Mouse (Mus musculus): ENCODE results near the gene Gm21312. TPM values are rescaled to one million over a fixed set of nuclear protein-coding genes. Genes with fewer than 3 reads are reported as not detected.
"Not testable (repeated sequence)": the region's sequence is repeated elsewhere in the genome, so short reads cannot be mapped to it uniquely, and the experiment has no call there.

The Gm21312 gene
- polyA plus RNA-seq (2016; fragmentation: Nextera tagmentation; extraction: Ambion mirVana): not detected in 2 replicates

DNA sequence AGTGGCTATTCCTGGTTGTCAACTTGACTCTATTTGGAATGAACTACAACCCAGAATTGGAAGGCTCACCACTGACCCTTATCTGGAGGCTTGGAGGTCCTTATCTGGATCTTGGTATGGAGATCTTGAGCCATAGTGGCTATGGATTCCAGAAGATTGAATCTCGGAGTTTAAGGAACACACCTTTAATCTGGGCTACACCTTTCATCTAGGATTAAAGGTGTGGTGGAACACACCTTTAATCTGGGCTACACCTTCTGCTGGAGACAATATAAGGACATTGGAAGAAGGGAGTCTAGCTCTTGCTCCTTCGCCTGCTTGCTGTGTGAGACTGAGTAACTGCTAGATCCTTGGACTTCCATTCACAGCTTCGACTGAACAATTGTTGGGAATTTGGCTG is at the start of gene Gm21312:
TSS of gene Gm21312 (plus strand) at position 301 of the 400 bp plus-strand sequence.
- not testable (repeated sequence) for ATAC-seq (ENCODE audit: low FRiP score); H3K27me3 ChIP-seq; H3K4me3 ChIP-seq (replicated peaks); H3K36me3 ChIP-seq (replicated peaks); H3K4me2 ChIP-seq; H3K27ac ChIP-seq; H3K4me1 ChIP-seq; H3K9me3 ChIP-seq; H3K9ac ChIP-seq
- WGBS: no CpG with 5 or more reads among the region's 3 CpGs

DNA sequence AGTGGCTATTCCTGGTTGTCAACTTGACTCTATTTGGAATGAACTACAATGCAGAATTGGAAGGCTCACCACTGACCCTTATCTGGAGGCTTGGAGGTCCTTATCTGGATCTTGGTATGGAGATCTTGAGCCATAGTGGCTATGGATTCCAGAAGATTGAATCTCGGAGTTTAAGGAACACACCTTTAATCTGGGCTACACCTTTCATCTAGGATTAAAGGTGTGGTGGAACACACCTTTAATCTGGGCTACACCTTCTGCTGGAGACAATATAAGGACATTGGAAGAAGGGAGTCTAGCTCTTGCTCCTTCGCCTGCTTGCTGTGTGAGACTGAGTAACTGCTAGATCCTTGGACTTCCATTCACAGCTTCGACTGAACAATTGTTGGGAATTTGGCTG is 34.1 kb upstream of the Gm21312 start, which contains the start of gene Gm21293:
TSS of gene Gm21293 (plus strand) at position 301 of the 400 bp plus-strand sequence.
- H3K27ac ChIP-seq; H3K27me3 ChIP-seq; H3K4me2 ChIP-seq; ATAC-seq (ENCODE audit: low FRiP score); H3K9me3 ChIP-seq; H3K4me3 ChIP-seq (replicated peaks); H3K9ac ChIP-seq; H3K4me1 ChIP-seq; H3K36me3 ChIP-seq (replicated peaks): not testable (repeated sequence)
- no CpG with 5 or more reads among the region's 3 CpGs for WGBS

DNA sequence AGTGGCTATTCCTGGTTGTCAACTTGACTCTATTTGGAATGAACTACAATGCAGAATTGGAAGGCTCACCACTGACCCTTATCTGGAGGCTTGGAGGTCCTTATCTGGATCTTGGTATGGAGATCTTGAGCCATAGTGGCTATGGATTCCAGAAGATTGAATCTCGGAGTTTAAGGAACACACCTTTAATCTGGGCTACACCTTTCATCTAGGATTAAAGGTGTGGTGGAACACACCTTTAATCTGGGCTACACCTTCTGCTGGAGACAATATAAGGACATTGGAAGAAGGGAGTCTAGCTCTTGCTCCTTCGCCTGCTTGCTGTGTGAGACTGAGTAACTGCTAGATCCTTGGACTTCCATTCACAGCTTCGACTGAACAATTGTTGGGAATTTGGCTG is 25.6 kb upstream of the Gm21312 start, which contains the start of gene Gm6763:
TSS of gene Gm6763 (plus strand) at position 301 of the 400 bp plus-strand sequence.
- not testable (repeated sequence) for H3K27ac ChIP-seq; H3K9ac ChIP-seq; H3K4me1 ChIP-seq; ATAC-seq (ENCODE audit: low FRiP score); H3K27me3 ChIP-seq; H3K9me3 ChIP-seq; H3K36me3 ChIP-seq (replicated peaks); H3K4me3 ChIP-seq (replicated peaks); H3K4me2 ChIP-seq
- no CpG with 5 or more reads among the region's 3 CpGs for WGBS

DNA sequence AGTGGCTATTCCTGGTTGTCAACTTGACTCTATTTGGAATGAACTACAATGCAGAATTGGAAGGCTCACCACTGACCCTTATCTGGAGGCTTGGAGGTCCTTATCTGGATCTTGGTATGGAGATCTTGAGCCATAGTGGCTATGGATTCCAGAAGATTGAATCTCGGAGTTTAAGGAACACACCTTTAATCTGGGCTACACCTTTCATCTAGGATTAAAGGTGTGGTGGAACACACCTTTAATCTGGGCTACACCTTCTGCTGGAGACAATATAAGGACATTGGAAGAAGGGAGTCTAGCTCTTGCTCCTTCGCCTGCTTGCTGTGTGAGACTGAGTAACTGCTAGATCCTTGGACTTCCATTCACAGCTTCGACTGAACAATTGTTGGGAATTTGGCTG is 17.1 kb upstream of the Gm21312 start, which contains the start of gene Gm8764:
TSS of gene Gm8764 (plus strand) at position 301 of the 400 bp plus-strand sequence.
- H3K9ac ChIP-seq; H3K27me3 ChIP-seq; H3K4me3 ChIP-seq (replicated peaks); H3K4me2 ChIP-seq; H3K27ac ChIP-seq; H3K36me3 ChIP-seq (replicated peaks); ATAC-seq (ENCODE audit: low FRiP score); H3K9me3 ChIP-seq; H3K4me1 ChIP-seq: not testable (repeated sequence)
- WGBS: no CpG with 5 or more reads among the region's 3 CpGs

DNA sequence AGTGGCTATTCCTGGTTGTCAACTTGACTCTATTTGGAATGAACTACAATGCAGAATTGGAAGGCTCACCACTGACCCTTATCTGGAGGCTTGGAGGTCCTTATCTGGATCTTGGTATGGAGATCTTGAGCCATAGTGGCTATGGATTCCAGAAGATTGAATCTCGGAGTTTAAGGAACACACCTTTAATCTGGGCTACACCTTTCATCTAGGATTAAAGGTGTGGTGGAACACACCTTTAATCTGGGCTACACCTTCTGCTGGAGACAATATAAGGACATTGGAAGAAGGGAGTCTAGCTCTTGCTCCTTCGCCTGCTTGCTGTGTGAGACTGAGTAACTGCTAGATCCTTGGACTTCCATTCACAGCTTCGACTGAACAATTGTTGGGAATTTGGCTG is 8.6 kb upstream of the Gm21312 start, which contains the start of gene Gm21304:
TSS of gene Gm21304 (plus strand) at position 301 of the 400 bp plus-strand sequence.
- not testable (repeated sequence) for H3K4me3 ChIP-seq (replicated peaks); H3K36me3 ChIP-seq (replicated peaks); ATAC-seq (ENCODE audit: low FRiP score); H3K9me3 ChIP-seq; H3K4me2 ChIP-seq; H3K9ac ChIP-seq; H3K27ac ChIP-seq; H3K27me3 ChIP-seq; H3K4me1 ChIP-seq
- no CpG with 5 or more reads among the region's 3 CpGs for WGBS

DNA sequence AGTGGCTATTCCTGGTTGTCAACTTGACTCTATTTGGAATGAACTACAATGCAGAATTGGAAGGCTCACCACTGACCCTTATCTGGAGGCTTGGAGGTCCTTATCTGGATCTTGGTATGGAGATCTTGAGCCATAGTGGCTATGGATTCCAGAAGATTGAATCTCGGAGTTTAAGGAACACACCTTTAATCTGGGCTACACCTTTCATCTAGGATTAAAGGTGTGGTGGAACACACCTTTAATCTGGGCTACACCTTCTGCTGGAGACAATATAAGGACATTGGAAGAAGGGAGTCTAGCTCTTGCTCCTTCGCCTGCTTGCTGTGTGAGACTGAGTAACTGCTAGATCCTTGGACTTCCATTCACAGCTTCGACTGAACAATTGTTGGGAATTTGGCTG is 8.4 kb downstream of the Gm21312 start, which contains the start of gene Gm20765:
TSS of gene Gm20765 (plus strand) at position 301 of the 400 bp plus-strand sequence.
- H3K9ac ChIP-seq; H3K27ac ChIP-seq; H3K27me3 ChIP-seq; H3K36me3 ChIP-seq (replicated peaks); H3K4me3 ChIP-seq (replicated peaks); H3K4me1 ChIP-seq; H3K4me2 ChIP-seq; ATAC-seq (ENCODE audit: low FRiP score); H3K9me3 ChIP-seq: not testable (repeated sequence)
- no CpG with 5 or more reads among the region's 3 CpGs for WGBS

DNA sequence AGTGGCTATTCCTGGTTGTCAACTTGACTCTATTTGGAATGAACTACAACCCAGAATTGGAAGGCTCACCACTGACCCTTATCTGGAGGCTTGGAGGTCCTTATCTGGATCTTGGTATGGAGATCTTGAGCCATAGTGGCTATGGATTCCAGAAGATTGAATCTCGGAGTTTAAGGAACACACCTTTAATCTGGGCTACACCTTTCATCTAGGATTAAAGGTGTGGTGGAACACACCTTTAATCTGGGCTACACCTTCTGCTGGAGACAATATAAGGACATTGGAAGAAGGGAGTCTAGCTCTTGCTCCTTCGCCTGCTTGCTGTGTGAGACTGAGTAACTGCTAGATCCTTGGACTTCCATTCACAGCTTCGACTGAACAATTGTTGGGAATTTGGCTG is 16.9 kb downstream of the Gm21312 start, which contains the start of gene Gm4340:
TSS of gene Gm4340 (plus strand) at position 301 of the 400 bp plus-strand sequence.
- not testable (repeated sequence) for H3K4me2 ChIP-seq; ATAC-seq (ENCODE audit: low FRiP score); H3K27ac ChIP-seq; H3K36me3 ChIP-seq (replicated peaks); H3K9me3 ChIP-seq; H3K4me3 ChIP-seq (replicated peaks); H3K27me3 ChIP-seq; H3K9ac ChIP-seq; H3K4me1 ChIP-seq
- WGBS: no CpG with 5 or more reads among the region's 3 CpGs

DNA sequence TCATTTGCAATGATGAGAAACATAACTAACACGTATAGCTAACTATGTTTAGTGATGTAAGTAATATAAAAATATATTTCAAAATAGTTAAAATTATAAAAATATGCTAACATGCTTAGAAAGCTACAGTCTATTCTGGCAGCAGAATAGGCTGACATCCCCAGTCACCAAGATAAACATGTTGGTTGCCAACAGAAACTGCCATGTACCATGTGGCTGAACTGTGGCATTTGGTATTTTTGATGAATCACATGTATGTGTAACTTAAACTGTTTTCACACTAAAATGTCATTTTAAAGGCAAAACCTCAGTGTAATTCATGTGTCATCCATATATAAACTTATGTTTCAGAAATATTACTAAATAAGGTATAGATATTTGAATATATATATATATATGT is 32.8 kb downstream of the Gm21312 start:
- H3K27ac ChIP-seq: no peak overlapping the region
- H3K27me3 ChIP-seq: no peaks in the 10 kb centered on the region
- no peak overlapping the region for H3K4me2 ChIP-seq
- H3K4me3 ChIP-seq (replicated peaks): no peak overlapping the region
- H3K9me3 ChIP-seq: no peaks in the 10 kb centered on the region
- ATAC-seq (ENCODE audit: low FRiP score): no peak
- H3K4me1 ChIP-seq: no peaks in the 10 kb centered on the region
- WGBS: 78% methylated on average over 1 of the region's 1 CpGs
- H3K36me3 ChIP-seq (replicated peaks): no peaks in the 10 kb centered on the region
- no peak overlapping the region for H3K9ac ChIP-seq

DNA sequence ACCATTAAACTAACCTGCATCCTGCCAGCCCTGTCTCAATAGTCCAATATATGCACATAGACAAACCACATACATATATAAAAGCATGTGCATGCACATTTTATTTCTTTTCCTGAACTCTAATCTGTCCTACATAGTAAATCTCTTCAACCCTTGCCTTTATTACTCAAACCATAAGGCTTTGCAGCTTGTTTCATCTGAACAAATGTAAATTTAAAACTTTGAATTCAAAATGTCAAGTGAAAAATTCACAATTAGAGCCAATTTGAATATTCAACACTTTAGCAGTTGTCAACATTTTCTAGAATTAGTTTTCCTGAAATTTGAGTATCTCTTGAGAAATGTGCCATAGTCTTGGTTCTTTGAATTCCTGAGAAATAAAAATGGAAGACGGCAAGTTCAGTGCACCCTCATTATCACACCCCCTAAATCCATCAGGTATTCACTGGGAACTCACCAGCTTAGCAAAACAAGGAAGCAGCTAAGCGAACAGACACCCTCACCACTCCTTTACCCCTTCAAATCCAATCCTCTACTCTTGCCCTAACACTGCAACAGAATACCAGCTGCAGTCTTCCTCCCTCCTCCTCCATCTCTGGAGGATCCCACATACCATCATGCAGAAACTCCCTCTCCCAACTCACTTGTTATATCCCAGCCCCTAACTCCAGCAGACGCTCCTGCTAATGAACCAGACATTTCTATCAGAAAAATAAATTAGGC is 33.6 kb downstream of the Gm21312 start:
- WGBS: 74% methylated on average over 3 of the region's 3 CpGs
- no peak overlapping the region for H3K9ac ChIP-seq

DNA sequence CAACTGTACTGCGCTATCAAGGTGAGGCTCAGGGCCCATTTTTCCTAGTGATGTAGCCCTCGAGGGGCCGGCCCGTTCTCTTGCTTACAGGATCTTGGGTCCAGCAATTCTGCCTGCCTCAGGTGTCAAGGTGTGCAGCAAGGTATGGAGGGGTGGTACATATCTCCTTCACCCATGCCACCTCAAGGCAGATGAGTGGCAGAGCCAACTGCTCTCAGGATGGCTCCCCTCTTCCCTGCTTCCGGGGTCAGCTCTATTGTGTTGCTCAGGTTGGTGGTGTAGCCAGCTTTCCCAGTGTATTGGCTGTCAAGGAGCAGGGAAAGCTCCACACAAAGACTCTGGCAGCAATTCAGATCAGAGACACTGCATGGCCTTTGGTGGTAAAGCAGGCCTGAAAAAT is 37.7 kb downstream of the Gm21312 start:
- no peak overlapping the region for H3K9ac ChIP-seq
- H3K27me3 ChIP-seq: no peaks in the 10 kb centered on the region
- no peak for ATAC-seq (ENCODE audit: low FRiP score)
- no peaks in the 10 kb centered on the region for H3K9me3 ChIP-seq
- no peaks in the 10 kb centered on the region for H3K4me1 ChIP-seq
- H3K4me3 ChIP-seq (replicated peaks): no peak overlapping the region
- WGBS: 91% methylated on average over 5 of the region's 5 CpGs
- no peak overlapping the region for H3K4me2 ChIP-seq
- H3K36me3 ChIP-seq (replicated peaks): no peaks in the 10 kb centered on the region
- H3K27ac ChIP-seq: no peak overlapping the region

More for the DNA sequence above, 33.6 kb downstream of the Gm21312 start:
- no peak overlapping the region for H3K4me3 ChIP-seq (replicated peaks)
- H3K9me3 ChIP-seq: no peaks in the 10 kb centered on the region
- H3K4me1 ChIP-seq: no peaks in the 10 kb centered on the region
- no peaks in the 10 kb centered on the region for H3K27me3 ChIP-seq
- H3K36me3 ChIP-seq (replicated peaks): no peaks in the 10 kb centered on the region
- no peak overlapping the region for H3K27ac ChIP-seq
- H3K4me2 ChIP-seq: no peak overlapping the region
- ATAC-seq (ENCODE audit: low FRiP score): no peak

DNA sequence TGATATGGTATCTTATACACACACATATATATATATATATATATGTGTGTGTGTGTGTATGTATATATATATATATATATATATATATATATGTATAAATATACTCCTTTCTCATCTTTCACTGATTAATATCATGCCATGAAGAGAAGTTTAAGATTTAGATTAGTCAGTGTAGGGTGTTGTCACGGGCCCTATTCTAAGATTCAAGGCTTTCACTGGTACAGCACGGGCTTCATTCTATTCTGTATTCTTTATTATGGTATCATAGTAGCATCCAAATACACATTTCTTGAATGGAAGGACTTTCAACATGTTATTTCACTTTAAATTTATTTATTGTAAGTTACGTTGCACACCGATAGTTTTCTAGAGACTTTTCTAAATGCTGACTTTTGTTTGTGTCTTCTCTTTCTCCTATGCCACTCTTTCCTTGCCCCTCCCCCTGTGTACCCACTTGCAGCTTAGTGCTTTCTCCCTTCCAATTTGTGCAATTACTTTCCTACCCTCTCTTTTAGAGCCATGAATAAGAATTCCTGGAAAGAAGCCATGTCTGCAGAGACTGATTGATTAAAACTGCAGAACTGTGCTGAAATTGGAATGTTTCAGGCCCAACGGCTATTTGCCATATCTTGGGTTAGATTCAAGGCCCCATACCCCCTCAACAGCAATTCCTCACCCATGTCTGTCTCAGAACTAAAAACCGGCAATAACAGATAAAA is 43.6 kb downstream of the Gm21312 start:
- Histone ChIP-seq H3K9me3 (no peaks in the 10 kb centered on the region), H3K9ac (no peak overlapping the region), H3K4me1 (no peaks in the 10 kb centered on the region), H3K4me3 (replicated peaks) (no peak overlapping the region), H3K27ac (no peak overlapping the region), H3K4me2 (no peak overlapping the region), H3K36me3 (replicated peaks) (no peaks in the 10 kb centered on the region), H3K27me3 (no peaks in the 10 kb centered on the region)
- no peak; the same call in 1 of the 2 replicates for ATAC-seq (ENCODE audit: low FRiP score)
- 84% methylated on average over 6 of the region's 6 CpGs for WGBS
